Mouse (Mus musculus): ENCODE measurements at regions not wholly inside any gene's neighbourhood (a gene's known extent, or its start where the extent isn't known, plus 50 kb on each side); places are given as distances from the start of the nearest gene placed in this dataset.
"Not testable (repeated sequence)": the region's sequence is repeated elsewhere in the genome, so short reads cannot be mapped to it uniquely, and the experiment has no call there.

DNA sequence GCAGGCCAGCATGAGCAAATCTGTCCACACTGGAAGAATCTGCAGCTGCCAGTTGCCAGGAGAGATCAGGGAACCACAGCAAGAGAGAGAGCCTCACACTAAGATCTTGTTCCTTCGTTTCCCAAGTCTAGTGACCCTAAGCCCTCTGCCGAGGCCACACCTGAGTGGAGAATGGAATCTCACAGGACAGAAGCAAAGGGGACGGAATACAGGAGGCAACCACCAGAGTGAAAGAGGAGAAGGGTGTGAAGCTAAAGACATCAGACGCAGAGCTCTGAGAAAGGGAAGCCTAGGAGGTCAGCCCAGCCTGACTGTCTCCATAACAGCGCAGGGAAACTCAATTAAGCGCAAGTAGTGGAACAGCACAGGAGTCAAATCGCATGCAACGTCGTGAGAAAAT is 75.0 kb downstream of the Suds3 start:
- no peak for DNase-seq (ENCODE audit: low spot score in 2 of 2)

DNA sequence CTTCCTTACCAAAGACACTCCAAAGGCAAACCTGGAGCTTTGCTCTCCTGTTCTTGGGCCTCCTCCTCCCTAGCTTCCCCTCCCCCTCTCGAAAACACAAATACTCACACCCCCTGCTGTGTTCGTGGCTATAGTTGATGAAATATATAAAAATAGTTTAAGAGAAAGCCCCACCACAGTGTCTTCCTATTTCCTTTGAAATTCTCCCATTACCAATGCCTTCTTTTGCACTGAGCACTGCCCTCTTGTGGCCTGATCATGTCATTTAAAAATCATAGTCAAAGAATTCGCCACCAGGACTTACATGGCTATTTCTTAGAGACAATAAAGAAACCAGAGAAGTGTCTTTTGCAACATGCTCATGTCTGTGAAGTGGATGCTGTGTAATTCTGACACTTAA is 78.7 kb downstream of the Suds3 start:
- DNase-seq (ENCODE audit: low spot score in 2 of 2): peak; percentile 34 to 66

- DNase-seq (ENCODE audit: low spot score in 2 of 2): peak; percentile 15 to 41
Observed at GRCm38 (mm10) chr5:117032130-117032529, 83.8 kb downstream of the Suds3 start.

DNA sequence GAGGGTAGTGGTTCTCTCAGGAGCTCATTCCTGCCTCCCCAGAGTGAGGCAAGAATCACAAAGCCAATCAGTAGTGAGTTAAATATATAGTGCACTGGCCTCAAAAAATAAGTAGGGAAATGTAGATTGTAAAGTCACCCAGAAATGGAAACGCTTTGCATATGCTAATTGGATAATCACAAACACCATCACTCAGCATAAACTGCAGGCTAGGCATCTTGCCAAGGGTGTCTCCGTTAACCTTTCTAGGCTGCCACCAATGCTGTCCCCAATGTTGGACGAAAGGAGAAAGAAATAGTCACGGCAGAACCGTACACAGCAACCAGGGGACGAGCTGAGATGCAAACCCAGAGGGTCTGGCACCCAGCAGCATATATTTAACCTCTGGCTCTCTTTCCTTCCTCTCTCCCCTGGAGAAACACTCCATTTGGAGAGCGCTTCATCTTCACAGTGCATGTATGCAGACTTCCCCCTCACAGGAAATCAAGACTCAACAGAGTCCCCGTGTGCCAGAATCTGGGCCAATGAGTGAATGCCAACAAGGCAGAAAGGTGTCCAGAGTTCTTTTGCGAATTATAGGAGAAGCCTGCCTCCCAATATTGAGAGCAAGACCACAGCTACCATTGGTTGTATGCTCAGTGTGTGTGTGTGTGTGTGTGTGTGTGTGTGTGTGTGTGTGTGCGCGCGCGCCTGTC is 90.1 kb downstream of the Suds3 start:
- no peak for DNase-seq (ENCODE audit: low spot score in 2 of 2)

DNA sequence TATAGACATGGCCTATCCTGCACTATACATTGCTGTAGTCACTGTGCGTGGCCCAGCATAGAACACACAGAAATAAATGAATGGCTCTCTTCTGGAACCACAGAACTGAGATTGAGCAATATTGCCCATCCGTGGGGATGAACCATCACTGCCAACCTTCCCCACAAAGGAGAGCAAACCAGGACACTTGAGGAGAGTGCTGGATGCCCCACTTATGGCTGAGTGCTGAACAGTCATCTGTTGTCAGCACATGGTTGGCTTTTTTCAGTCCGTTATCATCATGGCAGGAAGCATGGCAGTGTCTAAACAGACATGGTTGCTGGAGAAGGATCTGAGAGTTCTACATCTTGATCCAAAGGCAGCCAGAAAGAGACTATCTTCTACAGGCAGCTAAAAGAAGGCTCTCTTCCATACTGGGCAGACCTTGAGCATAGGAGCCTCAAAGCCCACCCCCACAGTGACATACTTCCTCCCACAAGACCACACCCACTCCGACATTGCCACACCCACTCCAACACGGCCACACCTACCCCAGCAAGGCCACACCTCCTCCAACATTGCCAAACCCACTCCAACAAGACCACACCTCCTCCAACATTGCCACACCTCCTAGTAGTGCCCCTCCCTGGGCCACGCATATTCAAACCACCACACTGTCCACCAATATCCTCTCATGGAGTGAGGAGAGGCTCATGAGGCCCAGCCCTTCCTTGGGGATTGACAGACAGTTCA is 97.3 kb downstream of the Suds3 start:
- no peak for DNase-seq (ENCODE audit: low spot score in 2 of 2)

DNA sequence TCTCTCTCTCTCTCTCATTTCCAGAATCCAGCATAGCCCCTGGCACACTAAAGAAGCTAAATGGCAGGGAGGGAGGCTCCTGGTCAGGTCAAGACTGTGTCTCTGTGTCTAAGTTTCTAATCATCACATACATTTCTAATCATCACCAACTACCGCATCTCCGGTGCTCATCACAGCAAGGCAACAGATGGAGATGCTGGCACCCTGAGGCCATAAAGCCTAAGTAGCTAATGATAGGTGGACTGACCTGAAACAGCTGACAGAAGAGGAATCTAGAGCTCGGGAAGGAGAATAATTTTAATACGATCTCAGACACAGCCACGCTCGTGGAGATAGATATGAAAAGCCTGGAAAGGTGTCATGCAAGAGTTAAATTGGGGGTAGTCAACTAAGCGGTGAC is 104.8 kb downstream of the Suds3 start:
- DNase-seq (ENCODE audit: low spot score in 2 of 2): no peak

DNA sequence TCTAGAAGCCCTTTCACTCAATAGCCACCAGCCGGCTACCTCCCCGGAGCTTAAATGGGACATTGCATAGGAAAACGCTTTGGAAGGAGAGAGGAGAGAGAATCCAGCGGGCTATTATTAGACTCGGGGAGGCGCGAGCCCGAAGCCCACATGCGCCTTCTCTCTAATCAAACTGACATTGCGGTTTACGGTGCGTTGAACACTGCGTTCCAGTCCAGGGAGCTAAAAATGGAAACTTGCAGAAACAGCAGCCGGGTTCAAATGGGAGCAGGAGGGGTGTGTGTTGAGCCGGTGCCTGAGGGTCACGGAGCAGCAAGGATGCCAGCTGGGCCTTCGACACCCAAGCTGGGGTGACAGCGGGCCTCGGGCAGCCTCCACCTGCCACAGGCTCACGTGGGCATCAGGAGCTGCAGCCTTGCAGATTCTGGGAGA is 115.1 kb downstream of the Suds3 start:
- peak; percentile 47 to 66 for DNase-seq (ENCODE audit: low spot score in 2 of 2)

- DNase-seq (ENCODE audit: low spot score in 2 of 2): no peak
Observed at GRCm38 (mm10) chr5:116994508-116994907, 121.4 kb downstream of the Suds3 start.

DNA sequence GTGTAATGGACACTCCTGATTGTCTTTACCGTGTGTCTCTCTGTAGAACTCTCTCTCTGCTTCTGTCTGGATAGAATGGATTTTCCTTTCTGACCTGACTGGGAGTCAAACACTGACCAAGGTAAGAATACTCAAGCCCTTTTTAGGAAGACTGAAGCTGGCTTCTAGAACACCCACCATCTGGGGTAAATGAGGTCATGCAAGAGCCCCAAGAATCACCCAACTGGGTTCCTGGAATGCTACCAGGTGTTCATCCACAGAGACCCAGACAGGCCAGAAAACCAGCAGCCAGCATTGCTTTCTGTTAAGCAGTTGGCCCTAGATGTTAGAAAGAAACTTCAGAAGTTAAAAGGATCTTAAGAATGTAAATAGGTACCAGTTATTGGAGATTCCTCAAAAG is 122.2 kb downstream of the Suds3 start:
- no peak for DNase-seq (ENCODE audit: low spot score in 2 of 2)

DNA sequence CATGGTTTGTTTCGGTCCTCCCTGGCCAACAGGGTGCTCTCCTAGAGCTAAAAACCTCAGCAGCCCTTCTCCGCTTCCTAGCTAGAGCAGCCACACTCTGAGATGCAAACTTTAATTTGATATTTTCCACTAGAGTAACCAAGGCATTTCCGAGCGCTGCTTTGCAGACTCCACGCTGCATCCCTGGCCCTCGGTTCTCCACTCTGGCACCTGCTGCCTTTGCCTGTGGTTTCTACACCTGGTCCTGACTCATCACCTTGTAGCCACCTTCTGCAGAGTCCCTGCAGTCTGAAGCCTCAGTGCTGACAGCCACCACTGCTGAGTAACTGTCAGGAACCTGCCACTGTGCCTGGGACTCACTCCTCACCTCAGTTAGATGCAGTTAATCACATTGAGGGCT is 124.5 kb downstream of the Suds3 start:
- no peak for DNase-seq (ENCODE audit: low spot score in 2 of 2)

- not testable (repeated sequence) for DNase-seq (ENCODE audit: low spot score in 2 of 2)
Observed at GRCm38 (mm10) chr5:116971474-116971873, 144.4 kb downstream of the Suds3 start.

GRCm38 (mm10) chr5:116964171-116964570 is 151.7 kb downstream of the Suds3 start:
- no peak for DNase-seq (ENCODE audit: low spot score in 2 of 2)

DNA sequence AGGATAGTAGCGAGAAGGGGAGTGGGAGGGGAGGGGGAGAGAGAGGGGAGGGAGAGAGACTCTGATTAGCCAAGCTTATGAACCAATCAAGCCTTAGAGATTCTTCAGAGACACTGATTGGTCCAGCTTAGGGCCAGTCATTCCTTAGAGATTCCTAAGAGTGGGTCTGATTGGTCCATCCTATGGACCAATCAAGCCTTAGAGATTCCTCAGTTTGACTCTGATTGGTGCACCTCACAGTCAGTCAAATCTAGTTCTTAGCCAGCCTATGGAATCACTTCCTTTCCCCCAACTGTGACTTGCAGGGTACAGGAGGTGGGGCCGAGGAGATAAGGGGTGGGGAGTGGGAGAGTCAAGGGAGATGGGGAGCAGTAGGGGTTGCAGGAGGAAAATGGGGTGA is 152.8 kb downstream of the Suds3 start:
- DNase-seq (ENCODE audit: low spot score in 2 of 2): no peak

GRCm38 (mm10) chr5:116960041-116960440 is 155.9 kb downstream of the Suds3 start:
- no peak for DNase-seq (ENCODE audit: low spot score in 2 of 2)

GRCm38 (mm10) chr5:116958141-116958540 is 157.8 kb downstream of the Suds3 start:
- no peak for DNase-seq (ENCODE audit: low spot score in 2 of 2)

DNA sequence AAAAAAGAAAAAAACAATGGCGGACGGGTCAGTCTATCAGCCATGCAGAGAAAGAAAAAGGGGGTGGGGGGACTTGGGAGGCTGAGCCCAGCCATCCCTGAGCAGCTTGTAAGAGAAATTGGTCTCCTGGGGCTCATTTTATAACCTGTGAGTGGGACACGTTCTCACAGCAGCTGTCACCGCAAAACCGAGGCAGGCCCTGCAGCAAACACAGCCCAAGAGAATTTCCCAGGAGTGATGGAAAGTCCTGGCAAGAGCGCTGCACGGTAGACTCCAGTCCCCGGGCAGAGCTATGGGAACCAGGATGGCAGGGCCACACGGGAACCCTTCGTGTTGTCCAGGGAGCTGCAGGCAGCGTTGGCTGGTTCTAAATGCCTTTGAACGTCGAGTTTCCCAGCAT is 159.3 kb downstream of the Suds3 start:
- no peak for DNase-seq (ENCODE audit: low spot score in 2 of 2)

GRCm38 (mm10) chr5:116950280-116950881 is 165.5 kb downstream of the Suds3 start:
- DNase-seq (ENCODE audit: low spot score in 2 of 2): no peak

DNA sequence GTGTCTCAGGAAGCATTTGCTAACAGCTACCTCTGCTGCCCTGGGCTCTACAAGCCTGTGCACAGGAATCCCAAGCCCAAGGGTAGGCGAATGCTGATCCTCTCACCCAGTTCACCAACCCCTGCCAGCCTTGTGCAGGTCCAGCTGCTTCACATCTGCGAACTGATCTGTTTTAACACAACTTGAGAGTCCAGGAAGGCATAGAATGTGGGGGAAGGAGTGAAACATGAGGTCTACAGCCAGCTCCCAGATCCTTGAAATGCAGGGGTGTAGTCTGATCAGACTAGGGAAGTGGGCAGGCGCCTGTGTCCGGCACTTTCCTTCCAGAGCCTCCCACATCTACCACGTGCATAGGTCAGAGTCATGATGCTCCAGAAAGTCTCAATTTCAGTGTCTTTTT is 181.3 kb downstream of the Suds3 start:
- DNase-seq (ENCODE audit: low spot score in 2 of 2): no peak

GRCm38 (mm10) chr5:116934151-116934550 is 181.8 kb downstream of the Suds3 start:
- DNase-seq (ENCODE audit: low spot score in 2 of 2): no peak

DNA sequence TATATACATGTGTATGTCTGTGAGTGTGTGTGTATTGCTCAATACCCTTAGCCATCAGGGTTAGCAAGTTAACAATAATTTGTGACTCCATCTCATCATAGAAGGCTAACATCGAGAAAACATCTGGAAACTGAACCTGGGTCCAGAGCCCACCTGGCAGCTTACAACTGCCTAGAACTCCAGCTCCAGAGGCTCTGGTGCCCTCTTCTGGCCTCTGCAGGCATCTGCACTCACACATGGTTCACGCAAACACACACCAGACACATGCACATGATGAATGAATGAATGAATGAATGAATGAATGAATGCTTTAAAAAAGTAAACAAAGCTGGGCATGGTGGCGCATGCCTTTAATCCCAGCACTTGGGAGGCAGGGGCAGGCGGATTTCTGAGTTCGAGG is 182.8 kb downstream of the Suds3 start:
- no peak for DNase-seq (ENCODE audit: low spot score in 2 of 2)

DNA sequence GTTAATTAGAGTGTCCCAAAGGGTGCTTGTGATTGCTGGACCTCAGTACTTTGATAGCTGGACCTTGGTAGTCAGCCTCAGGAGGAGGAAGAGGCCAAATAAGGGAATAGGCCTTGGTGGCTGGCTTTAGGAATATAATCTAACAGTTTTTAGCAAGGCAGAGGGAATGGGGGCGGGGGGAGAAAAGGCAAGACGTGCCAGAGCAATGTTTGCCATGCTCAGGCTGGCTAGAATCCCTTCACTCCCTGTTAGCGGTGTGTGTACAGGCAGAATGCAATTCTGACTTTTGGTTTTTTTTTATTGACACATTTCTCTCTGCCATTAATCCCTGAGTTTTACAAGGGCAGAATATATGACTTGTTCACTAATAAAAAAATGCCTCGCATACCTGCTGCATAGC is 192.2 kb downstream of the Suds3 start:
- DNase-seq (ENCODE audit: low spot score in 2 of 2): no peak

DNA sequence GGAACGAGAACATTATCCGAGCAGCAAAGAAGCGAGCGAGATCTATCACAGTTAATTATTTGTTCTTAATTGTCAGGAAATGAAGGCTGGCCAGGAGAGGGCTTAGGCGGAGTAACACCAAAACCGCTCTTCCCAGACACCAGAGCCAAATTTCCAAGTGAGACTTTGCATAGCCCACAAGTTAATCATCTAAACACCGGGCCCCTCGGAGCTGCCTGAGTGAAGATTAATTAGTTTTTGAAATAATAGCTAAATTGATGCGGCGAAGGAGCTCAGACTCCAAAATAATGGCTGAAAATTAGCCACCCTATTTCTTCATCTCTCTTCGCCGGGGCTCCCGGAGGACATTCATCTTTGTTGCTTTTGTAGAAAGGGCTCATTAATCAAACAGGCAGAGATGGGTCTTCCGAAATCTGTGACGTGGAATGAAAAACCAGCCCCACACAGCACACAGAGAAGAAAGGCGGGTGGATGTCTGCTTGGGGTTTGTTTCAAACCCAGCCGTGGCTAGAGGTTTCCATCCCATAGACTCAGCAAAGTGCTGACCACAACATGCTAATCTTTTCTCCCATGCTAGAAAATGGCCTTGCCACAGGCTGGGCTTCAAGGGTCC is 193.7 kb downstream of the Suds3 start:
- DNase-seq (ENCODE audit: low spot score in 2 of 2): no peak

- DNase-seq (ENCODE audit: low spot score in 2 of 2): no peak
Observed at GRCm38 (mm10) chr5:116914876-116915275, 201.0 kb downstream of the Suds3 start.
